Mouse (Mus musculus): ENCODE measurements around the gene Fnbp4. TPM values are rescaled to one million over a fixed set of nuclear protein-coding genes. Genes with fewer than 3 reads are reported as not detected.

The Fnbp4 gene
- polyA plus RNA-seq, 1 experiment = 12.1 TPM

GRCm38 (mm10) chr2:90753565-90753964 is 8.4 kb downstream of the Fnbp4 start:
- H3K27me3 ChIP-seq (ENCODE audit: control insufficient read depth, insufficient read depth, insufficient read length) = no peaks in the 10 kb centered on the region
- no peak overlapping the region for H3K4me3 ChIP-seq (ENCODE audit: insufficient read depth, poor library complexity, severe bottlenecking)
- H3K36me3 ChIP-seq (ENCODE audit: control insufficient read depth, insufficient read depth) = peaks cover 94% of the 10 kb centered on the region

GRCm38 (mm10) chr2:90754188-90754587 is 9.0 kb downstream of the Fnbp4 start:
- Histone ChIP-seq H3K79me3 (ENCODE audit: low read depth) (peaks cover 24% of the 10 kb centered on the region), H3K4me3 (ENCODE audit: insufficient read depth, poor library complexity, severe bottlenecking) (no peak overlapping the region), H3K79me2 (ENCODE audit: control insufficient read depth, insufficient read depth) (peaks cover 58% of the 10 kb centered on the region), H3ac (ENCODE audit: control insufficient read depth, insufficient read length, low read depth) (no peak overlapping the region), H3K27me3 (ENCODE audit: control insufficient read depth, insufficient read depth, insufficient read length) (no peaks in the 10 kb centered on the region), H3K36me3 (ENCODE audit: control insufficient read depth, insufficient read depth) (peaks cover 94% of the 10 kb centered on the region)
- TF ChIP-seq USF1 (IDR thresholded peaks at IDR 0.05; ENCODE audit: low read depth) (no peak), MYOD1 (IDR thresholded peaks at IDR 0.05; ENCODE audit: control insufficient read depth, insufficient read length, low read depth) (no peak), MYOG (IDR thresholded peaks at IDR 0.05; ENCODE audit: control insufficient read depth, extremely low read depth, insufficient read length) (no peak), MAX (IDR thresholded peaks at IDR 0.05) (no peak), CEBPB (IDR thresholded peaks at IDR 0.05; ENCODE audit: low read depth) (no peak), CTCF (IDR thresholded peaks at IDR 0.05; ENCODE audit: control insufficient read depth, insufficient read depth, insufficient read length) (no peak), FOSL1 (IDR thresholded peaks at IDR 0.05; ENCODE audit: insufficient read depth, low read length, poor library complexity, severe bottlenecking) (no peak)

More at GRCm38 (mm10) chr2:90753565-90753964, 8.4 kb downstream of the Fnbp4 start:
- peaks cover 30% of the 10 kb centered on the region for H3K79me3 ChIP-seq (ENCODE audit: low read depth)
- peaks cover 64% of the 10 kb centered on the region for H3K79me2 ChIP-seq (ENCODE audit: control insufficient read depth, insufficient read depth)
- TF ChIP-seq CTCF (IDR thresholded peaks at IDR 0.05; ENCODE audit: control insufficient read depth, insufficient read depth, insufficient read length) = no peak
- TF ChIP-seq MYOG (IDR thresholded peaks at IDR 0.05; ENCODE audit: control insufficient read depth, extremely low read depth, insufficient read length) = no peak
- no peak for TF ChIP-seq USF1 (IDR thresholded peaks at IDR 0.05; ENCODE audit: low read depth)
- TF ChIP-seq CEBPB (IDR thresholded peaks at IDR 0.05; ENCODE audit: low read depth) = no peak
- no peak for TF ChIP-seq MAX (IDR thresholded peaks at IDR 0.05)
- no peak for TF ChIP-seq MYOD1 (IDR thresholded peaks at IDR 0.05; ENCODE audit: control insufficient read depth, insufficient read length, low read depth)
- no peak for TF ChIP-seq FOSL1 (IDR thresholded peaks at IDR 0.05; ENCODE audit: insufficient read depth, low read length, poor library complexity, severe bottlenecking)
- H3ac ChIP-seq (ENCODE audit: control insufficient read depth, insufficient read length, low read depth) = no peak overlapping the region

GRCm38 (mm10) chr2:90765123-90765522 is 20.0 kb downstream of the Fnbp4 start:
- TF ChIP-seq USF1 (IDR thresholded peaks at IDR 0.05; ENCODE audit: low read depth) (no peak), FOSL1 (IDR thresholded peaks at IDR 0.05; ENCODE audit: insufficient read depth, low read length, poor library complexity, severe bottlenecking) (no peak), MYOD1 (IDR thresholded peaks at IDR 0.05; ENCODE audit: control insufficient read depth, insufficient read length, low read depth) (no peak), CEBPB (IDR thresholded peaks at IDR 0.05; ENCODE audit: low read depth) (no peak), MYOG (IDR thresholded peaks at IDR 0.05; ENCODE audit: control insufficient read depth, extremely low read depth, insufficient read length) (no peak), MAX (IDR thresholded peaks at IDR 0.05) (no peak), CTCF (IDR thresholded peaks at IDR 0.05; ENCODE audit: control insufficient read depth, insufficient read depth, insufficient read length) (no peak)
- Histone ChIP-seq H3K79me3 (ENCODE audit: low read depth) (peaks cover 3% of the 10 kb centered on the region), H3K27me3 (ENCODE audit: control insufficient read depth, insufficient read depth, insufficient read length) (no peaks in the 10 kb centered on the region), H3K79me2 (ENCODE audit: control insufficient read depth, insufficient read depth) (peaks cover 17% of the 10 kb centered on the region), H3K36me3 (ENCODE audit: control insufficient read depth, insufficient read depth) (peaks cover 94% of the 10 kb centered on the region), H3ac (ENCODE audit: control insufficient read depth, insufficient read length, low read depth) (no peak overlapping the region), H3K4me3 (ENCODE audit: insufficient read depth, poor library complexity, severe bottlenecking) (no peak overlapping the region)

- no peak for TF ChIP-seq CTCF (IDR thresholded peaks at IDR 0.05; ENCODE audit: control insufficient read depth, insufficient read depth, insufficient read length)
- TF ChIP-seq USF1 (IDR thresholded peaks at IDR 0.05; ENCODE audit: low read depth) = no peak
- TF ChIP-seq MYOG (IDR thresholded peaks at IDR 0.05; ENCODE audit: control insufficient read depth, extremely low read depth, insufficient read length) = no peak
- no peak for TF ChIP-seq MYOD1 (IDR thresholded peaks at IDR 0.05; ENCODE audit: control insufficient read depth, insufficient read length, low read depth)
- no peak for TF ChIP-seq FOSL1 (IDR thresholded peaks at IDR 0.05; ENCODE audit: insufficient read depth, low read length, poor library complexity, severe bottlenecking)
- no peak for TF ChIP-seq CEBPB (IDR thresholded peaks at IDR 0.05; ENCODE audit: low read depth)
- no peak for TF ChIP-seq MAX (IDR thresholded peaks at IDR 0.05)
- Histone ChIP-seq H3K4me3 (ENCODE audit: insufficient read depth, poor library complexity, severe bottlenecking) (no peak overlapping the region), H3K36me3 (ENCODE audit: control insufficient read depth, insufficient read depth) (peaks cover 58% of the 10 kb centered on the region)
Observed at GRCm38 (mm10) chr2:90781323-90781722, 36.2 kb downstream of the Fnbp4 start.

GRCm38 (mm10) chr2:90781938-90782337 is 36.8 kb downstream of the Fnbp4 start:
- no peak overlapping the region for H3K4me3 ChIP-seq (ENCODE audit: insufficient read depth, poor library complexity, severe bottlenecking)
- TF ChIP-seq USF1 (IDR thresholded peaks at IDR 0.05; ENCODE audit: low read depth) (no peak), CEBPB (IDR thresholded peaks at IDR 0.05; ENCODE audit: low read depth) (no peak), MAX (IDR thresholded peaks at IDR 0.05) (no peak), MYOG (IDR thresholded peaks at IDR 0.05; ENCODE audit: control insufficient read depth, extremely low read depth, insufficient read length) (no peak)

More at GRCm38 (mm10) chr2:90781323-90781722, 36.2 kb downstream of the Fnbp4 start:
- Histone ChIP-seq H3K79me2 (ENCODE audit: control insufficient read depth, insufficient read depth) (no peaks in the 10 kb centered on the region), H3K27me3 (ENCODE audit: control insufficient read depth, insufficient read depth, insufficient read length) (no peaks in the 10 kb centered on the region), H3K79me3 (ENCODE audit: low read depth) (no peaks in the 10 kb centered on the region), H3ac (ENCODE audit: control insufficient read depth, insufficient read length, low read depth) (no peak overlapping the region)

GRCm38 (mm10) chr2:90782458-90782857 is 37.3 kb downstream of the Fnbp4 start, which contains the start of gene Agbl2:
Gene Agbl2 (plus strand): TSS chr2:90782727.
- no peaks in the 10 kb centered on the region for H3K79me2 ChIP-seq (ENCODE audit: control insufficient read depth, insufficient read depth)
- H3K79me3 ChIP-seq (ENCODE audit: low read depth) = no peaks in the 10 kb centered on the region
- H3K27me3 ChIP-seq (ENCODE audit: control insufficient read depth, insufficient read depth, insufficient read length) = no peaks in the 10 kb centered on the region
- H3K36me3 ChIP-seq (ENCODE audit: control insufficient read depth, insufficient read depth) = peaks cover 47% of the 10 kb centered on the region
- no peak within 1 kb of the TSS for H3ac ChIP-seq (ENCODE audit: control insufficient read depth, insufficient read length, low read depth)
- no peak within 1 kb of the TSS for H3K4me3 ChIP-seq (ENCODE audit: insufficient read depth, poor library complexity, severe bottlenecking)
- TF ChIP-seq FOSL1 (IDR thresholded peaks at IDR 0.05; ENCODE audit: insufficient read depth, low read length, poor library complexity, severe bottlenecking) = no peak
- TF ChIP-seq CTCF (IDR thresholded peaks at IDR 0.05; ENCODE audit: control insufficient read depth, insufficient read depth, insufficient read length) = no peak
- no peak for TF ChIP-seq MYOD1 (IDR thresholded peaks at IDR 0.05; ENCODE audit: control insufficient read depth, insufficient read length, low read depth)
- TF ChIP-seq USF1 (IDR thresholded peaks at IDR 0.05; ENCODE audit: low read depth) = no peak
- no peak for TF ChIP-seq MAX (IDR thresholded peaks at IDR 0.05)
- no peak for TF ChIP-seq CEBPB (IDR thresholded peaks at IDR 0.05; ENCODE audit: low read depth)
- no peak for TF ChIP-seq MYOG (IDR thresholded peaks at IDR 0.05; ENCODE audit: control insufficient read depth, extremely low read depth, insufficient read length)

More at GRCm38 (mm10) chr2:90781938-90782337, 36.8 kb downstream of the Fnbp4 start:
- no peaks in the 10 kb centered on the region for H3K79me2 ChIP-seq (ENCODE audit: control insufficient read depth, insufficient read depth)
- peaks cover 52% of the 10 kb centered on the region for H3K36me3 ChIP-seq (ENCODE audit: control insufficient read depth, insufficient read depth)
- H3K79me3 ChIP-seq (ENCODE audit: low read depth) = no peaks in the 10 kb centered on the region
- no peak overlapping the region for H3ac ChIP-seq (ENCODE audit: control insufficient read depth, insufficient read length, low read depth)
- no peaks in the 10 kb centered on the region for H3K27me3 ChIP-seq (ENCODE audit: control insufficient read depth, insufficient read depth, insufficient read length)
